Mouse (Mus musculus) hindbrain, embryonic 14.5 days (tissue): Measurements from ENCODE around the gene Spata20. TPM values are rescaled to one million over a fixed set of nuclear protein-coding genes. Genes with fewer than 3 reads are reported as not detected.

ENCODE experiments used
- ATAC-seq: fragments of 200-750 bp; cut with Nextera tagmentation; 2 replicates; pipeline ENCODE4 v1.8.0; 2017; ENCODE audit warnings: moderate number of reproducible peaks, mild to moderate bottlenecking, moderate TSS enrichment, moderate library complexity; ENCODE audit not compliant: low FRiP score
- DNase-seq: peaks from one replicate; pipeline ENCODE4 v3.0.0-alpha.2; 2015; ENCODE audit warnings: low spot score
- H3K27ac ChIP-seq: fragments of 300-500 bp; sonication (generic); 2 replicates; pipeline ENCODE4 v1.5.1; 2014; ENCODE audit warnings: mild to moderate bottlenecking, moderate library complexity
- H3K27me3 ChIP-seq: fragments of 300-500 bp; sonication (generic); 2 replicates; pipeline ENCODE4 v1.6.1; 2014; ENCODE audit warnings: mild to moderate bottlenecking, low read length, mixed read lengths; ENCODE audit not compliant: control insufficient read depth, insufficient read depth
- H3K36me3 ChIP-seq: fragments of 300-500 bp; sonication (generic); replicated peaks from 2 replicates; pipeline ENCODE4 v1.6.1; 2014; ENCODE audit not compliant: control insufficient read depth, insufficient read depth
- H3K4me1 ChIP-seq: fragments of 300-500 bp; sonication (generic); replicated peaks from 2 replicates; pipeline ENCODE4 v1.6.1; 2014; ENCODE audit warnings: antibody characterized with exemption, low read length, mixed read lengths; ENCODE audit not compliant: control insufficient read depth, insufficient read depth
- H3K4me2 ChIP-seq: fragments of 300-500 bp; sonication (generic); replicated peaks from 2 replicates; pipeline ENCODE4 v1.6.1; 2014; ENCODE audit warnings: mild to moderate bottlenecking, moderate library complexity
- H3K4me3 ChIP-seq: fragments of 300-500 bp; sonication (generic); replicated peaks from 2 replicates; pipeline ENCODE4 v1.5.1; 2014; ENCODE audit warnings: mild to moderate bottlenecking, low read length
- H3K9ac ChIP-seq: fragments of 300-500 bp; sonication (generic); 2 replicates; pipeline ENCODE4 v1.6.1; 2014
- H3K9me3 ChIP-seq: fragments of 300-500 bp; sonication (generic); 2 replicates; pipeline ENCODE4 v1.6.1; 2016; ENCODE audit warnings: low read length; ENCODE audit not compliant: control insufficient read depth
- WGBS: fragments of 180-500 bp; shearing (Covaris S2); extraction: QIAGEN DNeasy Blood & Tissue Kit; methylation state at CpG from one replicate; pipeline ENCODE4 v1.1.7; 2014; 5-methylcytosine and 5-hydroxymethylcytosine counted together
- polyA plus RNA-seq: library from polyadenylated mRNA; unstranded; fragments of >200 nt; fragmentation: Nextera tagmentation; extraction: Ambion mirVana; gene quantifications from 2 replicates; pipeline ENCODE4 v1.2.1, GENCODE M21; 2014

Gene Spata20
- polyA plus RNA-seq, 1 experiment from 2014 or later: 1.3 TPM

GRCm38 (mm10) chr11:94464170-94464569 lies 21.8 kb downstream of the Spata20 start:
- Histone ChIP-seq H3K4me1 (peaks cover 31% of the 10 kb centered on the region), H3K4me2 (no peak overlapping the region), H3K36me3 (peaks cover 31% of the 10 kb centered on the region), H3K9ac (no peak overlapping the region), H3K9me3 (no peaks in the 10 kb centered on the region), H3K27me3 (no peaks in the 10 kb centered on the region), H3K4me3 (no peak overlapping the region), H3K27ac (peak overlapping the region; percentile 56)
- DNase-seq (no peak), ATAC-seq (no peak)
- 29% methylated on average over 2 of the region's 2 CpGs for WGBS

GRCm38 (mm10) chr11:94461856-94462255 lies 24.1 kb downstream of the Spata20 start:
- Histone ChIP-seq H3K4me2 (no peak overlapping the region), H3K4me1 (peaks cover 10% of the 10 kb centered on the region), H3K4me3 (no peak overlapping the region), H3K9ac (no peak overlapping the region), H3K27ac (no peak overlapping the region), H3K9me3 (no peaks in the 10 kb centered on the region), H3K27me3 (no peaks in the 10 kb centered on the region), H3K36me3 (peaks cover 52% of the 10 kb centered on the region)
- 89% methylated on average over 11 of the region's 11 CpGs for WGBS
- ATAC-seq (no peak), DNase-seq (no peak)

- Histone ChIP-seq H3K27ac (no peak overlapping the region), H3K9me3 (no peaks in the 10 kb centered on the region), H3K27me3 (no peaks in the 10 kb centered on the region), H3K4me1 (peaks cover 9% of the 10 kb centered on the region; the same call in 1 of the 2 replicates), H3K36me3 (peaks cover 60% of the 10 kb centered on the region), H3K4me3 (no peak overlapping the region), H3K9ac (no peak overlapping the region), H3K4me2 (no peak overlapping the region)
- ATAC-seq (no peak), DNase-seq (no peak)
- 89% methylated on average over 15 of the region's 15 CpGs for whole genome bisulfite sequencing
Observed at GRCm38 (mm10) chr11:94457001-94457400, 29.0 kb downstream of the Spata20 start.

- no peak for ATAC-seq
- H3K4me1 ChIP-seq: peaks cover 9% of the 10 kb centered on the region; the same call in 1 of the 2 replicates
- H3K4me3 ChIP-seq: no peak overlapping the region
- H3K27ac ChIP-seq: no peak overlapping the region
- H3K9me3 ChIP-seq: no peaks in the 10 kb centered on the region
- peaks cover 53% of the 10 kb centered on the region for H3K36me3 ChIP-seq
- DNase-seq: no peak
- no peak overlapping the region for H3K4me2 ChIP-seq
- no peak overlapping the region for H3K9ac ChIP-seq
- 74% methylated on average over 3 of the region's 3 CpGs for WGBS
- H3K27me3 ChIP-seq: no peaks in the 10 kb centered on the region
Observed at GRCm38 (mm10) chr11:94456347-94456746, 29.6 kb downstream of the Spata20 start.

GRCm38 (mm10) chr11:94455161-94455820 lies 30.7 kb downstream of the Spata20 start:
- peaks cover 44% of the 10 kb centered on the region for H3K36me3 ChIP-seq
- H3K27me3 ChIP-seq: no peaks in the 10 kb centered on the region
- ATAC-seq (no peak), DNase-seq (no peak)
- no peak overlapping the region for H3K4me2 ChIP-seq
- no peaks in the 10 kb centered on the region for H3K9me3 ChIP-seq
- peaks cover 9% of the 10 kb centered on the region; the same call in 1 of the 2 replicates for H3K4me1 ChIP-seq
- no peak overlapping the region for H3K27ac ChIP-seq
- no peak overlapping the region for H3K4me3 ChIP-seq
- no peak overlapping the region for H3K9ac ChIP-seq
- 74% methylated on average over 10 of the region's 10 CpGs for WGBS

- ATAC-seq (no peak), DNase-seq (no peak)
- Histone ChIP-seq H3K27me3 (no peaks in the 10 kb centered on the region), H3K4me1 (peaks cover 9% of the 10 kb centered on the region; the same call in 1 of the 2 replicates), H3K4me2 (no peak overlapping the region), H3K36me3 (peaks cover 38% of the 10 kb centered on the region), H3K9me3 (no peaks in the 10 kb centered on the region), H3K4me3 (no peak overlapping the region), H3K9ac (no peak overlapping the region), H3K27ac (0 out of 2 replicates have a peak overlapping the region, but pooled peaks have one; percentile 1)
- 63% methylated on average over 5 of the region's 5 CpGs for WGBS
Observed at GRCm38 (mm10) chr11:94454756-94455155, 31.2 kb downstream of the Spata20 start.

- ATAC-seq: no peak
- Histone ChIP-seq H3K4me1 (peaks cover 15% of the 10 kb centered on the region; the same call in 1 of the 2 replicates), H3K27ac (no peak overlapping the region), H3K9ac (no peak overlapping the region), H3K9me3 (no peaks in the 10 kb centered on the region), H3K4me3 (no peak overlapping the region), H3K27me3 (no peaks in the 10 kb centered on the region), H3K4me2 (no peak overlapping the region), H3K36me3 (peaks cover 12% of the 10 kb centered on the region; the same call in 1 of the 2 replicates)
- DNase-seq: no peak
- WGBS: 74% methylated on average over 12 of the region's 12 CpGs
Observed at GRCm38 (mm10) chr11:94451091-94451773, 34.7 kb downstream of the Spata20 start.

GRCm38 (mm10) chr11:94449886-94450285 lies 36.1 kb downstream of the Spata20 start:
- Histone ChIP-seq H3K4me3 (no peak overlapping the region), H3K27ac (peak overlapping the region; percentile 44; the same call in 1 of the 2 replicates), H3K36me3 (peaks cover 5% of the 10 kb centered on the region; the same call in 1 of the 2 replicates), H3K9ac (no peak overlapping the region), H3K9me3 (no peaks in the 10 kb centered on the region), H3K4me1 (peaks cover 22% of the 10 kb centered on the region), H3K27me3 (no peaks in the 10 kb centered on the region), H3K4me2 (no peak overlapping the region)
- ATAC-seq (no peak), DNase-seq (no peak)
- 44% methylated on average over 5 of the region's 5 CpGs for WGBS

GRCm38 (mm10) chr11:94449239-94449638 lies 36.7 kb downstream of the Spata20 start:
- Histone ChIP-seq H3K4me1 (peaks cover 26% of the 10 kb centered on the region), H3K36me3 (peaks cover 5% of the 10 kb centered on the region; the same call in 1 of the 2 replicates), H3K27ac (0 out of 2 replicates have a peak overlapping the region, but pooled peaks have one; percentile 15), H3K27me3 (no peaks in the 10 kb centered on the region), H3K9ac (no peak overlapping the region), H3K9me3 (no peaks in the 10 kb centered on the region), H3K4me2 (no peak overlapping the region), H3K4me3 (no peak overlapping the region)
- WGBS: 40% methylated on average over 8 of the region's 8 CpGs
- DNase-seq: no peak
- ATAC-seq: peak; percentile 34; the same call in 1 of the 2 replicates
